Mouse (Mus musculus) neural tube, embryonic 13.5 days (tissue): ENCODE results near the gene Mul1. TPM values are rescaled to one million over a fixed set of nuclear protein-coding genes. Genes with fewer than 3 reads are reported as not detected.
"Not testable (repeated sequence)": the region's sequence is repeated elsewhere in the genome, so short reads cannot be mapped to it uniquely, and the experiment has no call there.

Source experiments
- ATAC-seq: fragments of 200-750 bp; cut with Nextera tagmentation; 2 replicates; pipeline ENCODE4 v1.8.0; 2017; ENCODE audit warnings: low read depth, mild to moderate bottlenecking, moderate TSS enrichment, moderate library complexity
- H3K27ac ChIP-seq: fragments of 300-500 bp; sonication (generic); replicated peaks from 2 replicates; pipeline ENCODE4 v1.5.1; 2015; ENCODE audit warnings: moderate library complexity, mild to moderate bottlenecking, inconsistent platforms
- H3K27me3 ChIP-seq: fragments of 300-500 bp; sonication (generic); 2 replicates; pipeline ENCODE4 v1.6.1; 2015; ENCODE audit warnings: mild to moderate bottlenecking, inconsistent platforms
- H3K36me3 ChIP-seq: fragments of 300-500 bp; sonication (generic); 2 replicates; pipeline ENCODE4 v1.6.1; 2015; ENCODE audit warnings: mild to moderate bottlenecking, inconsistent platforms
- H3K4me1 ChIP-seq: fragments of 300-500 bp; sonication (generic); replicated peaks from 2 replicates; pipeline ENCODE4 v1.6.1; 2015; ENCODE audit warnings: inconsistent platforms
- H3K4me2 ChIP-seq: fragments of 300-500 bp; sonication (generic); 2 replicates; pipeline ENCODE4 v1.6.1; 2015; ENCODE audit warnings: inconsistent platforms, mild to moderate bottlenecking, moderate library complexity
- H3K4me3 ChIP-seq: fragments of 300-500 bp; sonication (generic); 2 replicates; pipeline ENCODE4 v1.5.1; 2015; ENCODE audit warnings: mild to moderate bottlenecking, inconsistent platforms
- H3K9ac ChIP-seq: fragments of 300-500 bp; sonication (generic); 2 replicates; pipeline ENCODE4 v1.6.1; 2015; ENCODE audit warnings: moderate library complexity, mild to moderate bottlenecking, inconsistent platforms
- H3K9me3 ChIP-seq: fragments of 300-500 bp; sonication (generic); 2 replicates; pipeline ENCODE4 v1.6.1; 2016; ENCODE audit warnings: inconsistent platforms
- WGBS: fragments of 180-500 bp; shearing (Covaris S2); methylation state at CpG from one replicate; pipeline ENCODE4 v1.1.7; 2015; 5-methylcytosine and 5-hydroxymethylcytosine counted together
- polyA plus RNA-seq: library from polyadenylated mRNA; unstranded; fragments of >200 nt; fragmentation: Nextera tagmentation; extraction: Ambion mirVana; gene quantifications from 2 replicates; pipeline ENCODE4 v1.2.1, GENCODE M21; 2015

Gene Mul1
- polyA plus RNA-seq, 1 experiment from 2014 or later = 19.8 TPM

DNA sequence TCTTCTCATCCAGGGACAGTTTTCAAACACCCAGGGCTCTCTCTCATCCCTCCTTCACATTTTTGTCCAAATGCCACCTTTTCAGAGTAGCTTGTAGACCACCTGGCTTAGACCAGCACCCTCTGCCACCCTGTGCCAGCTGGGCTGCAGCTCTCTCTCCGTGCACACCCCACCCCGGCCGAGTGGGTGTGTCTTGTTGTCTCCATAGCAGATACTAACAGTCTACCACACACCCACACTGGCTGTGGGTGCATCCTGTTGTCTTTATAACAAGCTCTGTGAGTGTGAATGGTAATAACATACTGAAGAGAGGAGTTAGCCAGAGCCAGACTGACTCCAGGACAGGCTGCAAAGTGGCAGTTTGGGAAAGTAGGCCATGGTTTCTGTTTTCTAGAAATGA is 18.5 kb upstream of the Mul1 start:
- 81% methylated on average over 3 of the region's 3 CpGs for WGBS

GRCm38 (mm10) chr4:138416414-138416813 is 18.1 kb upstream of the Mul1 start:
- 54% methylated on average over 5 of the region's 5 CpGs for WGBS
- Histone ChIP-seq H3K4me3 (no peak overlapping the region), H3K4me1 (peaks cover 8% of the 10 kb centered on the region; the same call in 1 of the 2 replicates), H3K27ac (no peak overlapping the region), H3K36me3 (no peaks in the 10 kb centered on the region), H3K9me3 (no peaks in the 10 kb centered on the region), H3K27me3 (peaks cover 40% of the 10 kb centered on the region; the same call in 1 of the 2 replicates), H3K4me2 (no peak overlapping the region), H3K9ac (no peak overlapping the region)
- ATAC-seq = no peak

More for the DNA sequence above, 18.5 kb upstream of the Mul1 start:
- H3K9ac ChIP-seq = no peak overlapping the region
- H3K4me3 ChIP-seq = no peak overlapping the region
- H3K4me1 ChIP-seq = peaks cover 8% of the 10 kb centered on the region; the same call in 1 of the 2 replicates
- peaks cover 42% of the 10 kb centered on the region; the same call in 1 of the 2 replicates for H3K27me3 ChIP-seq
- no peaks in the 10 kb centered on the region for H3K9me3 ChIP-seq
- H3K27ac ChIP-seq = no peak overlapping the region
- no peak for ATAC-seq
- no peak overlapping the region for H3K4me2 ChIP-seq
- no peaks in the 10 kb centered on the region for H3K36me3 ChIP-seq

- WGBS = 85% methylated on average over 4 of the region's 4 CpGs
- H3K9ac ChIP-seq = no peak overlapping the region
- H3K36me3 ChIP-seq = no peaks in the 10 kb centered on the region
- H3K4me1 ChIP-seq = peaks cover 8% of the 10 kb centered on the region; the same call in 1 of the 2 replicates
- H3K4me3 ChIP-seq = no peak overlapping the region
- H3K4me2 ChIP-seq = no peak overlapping the region
- no peak overlapping the region for H3K27ac ChIP-seq
- H3K9me3 ChIP-seq = no peaks in the 10 kb centered on the region
- no peak for ATAC-seq
- H3K27me3 ChIP-seq = peaks cover 26% of the 10 kb centered on the region; the same call in 1 of the 2 replicates
These were observed 16.6 kb upstream of the Mul1 start for GRCm38 (mm10) chr4:138417882-138418281.

DNA sequence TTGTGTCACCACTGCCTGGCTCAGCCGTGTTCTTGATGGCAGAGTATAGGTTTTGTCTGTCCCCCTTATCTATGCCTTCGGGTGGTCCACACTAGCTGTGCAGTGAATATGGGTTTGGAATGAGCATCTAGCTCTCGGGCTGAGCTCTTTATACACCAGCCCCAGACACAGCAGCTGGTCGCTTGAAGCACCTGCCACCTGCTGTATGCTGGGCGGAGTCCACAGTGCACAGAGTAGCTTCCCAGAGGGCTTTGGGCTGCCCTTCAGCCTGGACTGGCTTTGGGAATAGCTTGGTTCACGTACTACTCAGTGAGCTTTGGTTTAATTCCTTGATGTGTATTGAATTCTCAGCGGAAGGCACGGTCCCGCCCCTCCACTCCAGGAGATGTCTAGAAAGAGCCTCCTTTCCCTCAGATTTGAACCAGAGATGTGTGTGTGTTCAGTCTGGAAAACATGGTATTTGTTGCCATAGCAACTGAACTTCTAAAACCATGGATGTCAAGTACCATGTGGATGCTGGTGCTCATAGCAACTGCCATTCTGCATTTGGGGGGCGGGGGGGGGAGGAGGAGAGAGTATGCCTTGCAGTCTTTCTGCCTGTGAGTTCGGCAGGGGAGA is 16.0 kb upstream of the Mul1 start:
- H3K4me1 ChIP-seq = peaks cover 8% of the 10 kb centered on the region; the same call in 1 of the 2 replicates
- 64% methylated on average over 11 of the region's 11 CpGs for WGBS
- H3K36me3 ChIP-seq = no peaks in the 10 kb centered on the region
- no peaks in the 10 kb centered on the region for H3K9me3 ChIP-seq
- ATAC-seq = no peak
- no peak overlapping the region for H3K9ac ChIP-seq
- no peak overlapping the region for H3K27ac ChIP-seq
- no peak overlapping the region for H3K4me2 ChIP-seq
- no peak overlapping the region for H3K4me3 ChIP-seq
- H3K27me3 ChIP-seq = peaks cover 21% of the 10 kb centered on the region; the same call in 1 of the 2 replicates

GRCm38 (mm10) chr4:138425028-138425427 is 9.4 kb upstream of the Mul1 start:
- no peak for ATAC-seq
- WGBS = 82% methylated on average over 6 of the region's 6 CpGs
- no peaks in the 10 kb centered on the region for H3K9me3 ChIP-seq
- H3K4me3 ChIP-seq = no peak overlapping the region
- H3K9ac ChIP-seq = no peak overlapping the region
- H3K27me3 ChIP-seq = 0 out of 2 replicates have a peak, but pooled peaks cover 2% of the 10 kb centered on the region
- no peaks in the 10 kb centered on the region for H3K4me1 ChIP-seq
- no peak overlapping the region for H3K4me2 ChIP-seq
- H3K27ac ChIP-seq = no peak overlapping the region
- H3K36me3 ChIP-seq = no peaks in the 10 kb centered on the region

DNA sequence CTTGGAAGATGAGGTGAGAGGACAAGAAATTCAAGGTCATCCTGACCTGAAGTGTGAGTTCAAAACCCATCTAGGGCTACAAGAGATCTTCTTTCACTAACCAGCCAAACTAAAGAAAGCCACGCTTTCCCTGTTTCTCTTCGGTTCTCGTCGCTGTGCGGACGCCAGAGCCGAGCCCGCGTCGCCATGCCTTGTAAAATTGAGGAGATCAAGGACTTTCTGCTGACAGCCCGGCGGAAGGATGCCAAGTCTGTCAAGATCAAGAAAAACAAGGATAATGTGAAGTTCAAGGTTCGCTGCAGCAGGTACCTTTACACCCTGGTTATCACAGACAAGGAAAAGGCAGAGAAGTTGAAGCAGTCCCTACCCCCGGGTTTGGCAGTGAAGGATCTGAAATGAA is 8.9 kb upstream of the Mul1 start:
- not testable (repeated sequence) for H3K27ac ChIP-seq, H3K4me1 ChIP-seq, H3K4me3 ChIP-seq, H3K9ac ChIP-seq, H3K27me3 ChIP-seq, H3K9me3 ChIP-seq, H3K4me2 ChIP-seq, ATAC-seq, H3K36me3 ChIP-seq
- WGBS = 93% methylated on average over 14 of the region's 14 CpGs

DNA sequence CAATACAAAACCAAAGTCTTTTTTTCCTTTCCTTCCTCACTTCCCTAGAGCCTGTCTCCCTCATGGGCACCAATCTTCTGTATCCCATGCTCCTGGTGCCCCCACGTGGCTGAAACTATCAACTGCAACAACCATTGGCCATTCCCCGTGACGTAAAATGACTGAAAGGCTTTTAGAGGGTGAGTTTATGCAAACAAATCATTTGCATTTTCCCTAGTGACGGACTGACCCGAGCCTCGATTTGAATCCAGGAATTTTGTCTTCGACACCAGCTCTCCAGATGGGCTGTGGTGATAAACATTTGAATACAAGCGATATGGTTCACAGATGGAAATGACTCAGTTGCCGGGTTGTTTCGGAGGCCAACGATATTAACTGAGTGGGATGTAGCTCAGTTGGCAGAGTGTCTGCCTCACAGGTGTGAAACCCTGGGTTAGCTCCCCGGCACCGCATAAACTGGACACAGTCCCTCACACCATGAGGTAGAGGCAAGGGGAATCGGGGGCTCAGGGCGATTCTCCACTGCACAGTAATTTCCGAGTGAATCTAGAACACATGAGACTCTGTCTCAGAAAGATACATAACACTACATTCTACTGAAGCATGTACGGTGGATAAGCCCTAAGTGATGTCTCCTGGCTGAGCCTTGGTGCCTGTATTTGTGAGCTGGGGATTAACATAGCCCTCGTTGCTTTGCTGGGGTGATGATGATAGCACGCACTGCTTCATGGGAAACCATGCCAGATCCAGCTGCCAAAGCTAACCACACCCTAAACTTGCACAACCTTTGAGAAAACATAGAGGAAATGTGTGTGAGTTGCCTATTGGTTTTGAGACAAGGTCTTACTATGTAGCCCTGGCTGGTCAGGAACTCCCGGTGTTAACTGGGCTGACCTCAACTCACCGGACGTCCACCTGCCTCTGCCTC is 7.4 kb upstream of the Mul1 start:
- H3K4me2 ChIP-seq = peak overlapping the region; percentile 24; the same call in 1 of the 2 replicates
- no peaks in the 10 kb centered on the region for H3K4me1 ChIP-seq
- ATAC-seq = no peak
- H3K9me3 ChIP-seq = no peaks in the 10 kb centered on the region
- H3K36me3 ChIP-seq = no peaks in the 10 kb centered on the region
- 42% methylated on average over 22 of the region's 22 CpGs for WGBS
- peaks cover 3% of the 10 kb centered on the region; the same call in 1 of the 2 replicates for H3K27me3 ChIP-seq
- H3K9ac ChIP-seq = no peak overlapping the region
- no peak overlapping the region for H3K27ac ChIP-seq
- no peak overlapping the region for H3K4me3 ChIP-seq

DNA sequence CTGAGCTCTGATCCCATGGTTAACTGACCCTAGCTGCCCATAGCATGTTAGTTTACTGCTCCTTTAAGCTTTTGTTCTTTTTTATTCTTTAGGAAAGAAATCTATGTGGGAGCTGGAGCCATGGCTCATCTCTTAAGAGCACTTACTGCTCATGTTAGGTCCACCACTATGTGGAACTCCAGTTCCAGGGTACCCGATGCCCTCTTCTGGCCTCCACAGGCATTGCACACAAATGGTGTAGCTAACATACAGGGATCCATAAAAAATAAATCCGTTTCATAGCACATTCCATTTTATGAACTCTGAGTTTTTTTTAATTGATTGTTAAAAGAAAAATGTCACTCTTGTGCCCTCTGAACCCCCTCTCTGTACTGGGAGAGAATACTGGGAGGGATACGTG is 4.7 kb upstream of the Mul1 start:
- Histone ChIP-seq H3K27me3 (peaks cover 12% of the 10 kb centered on the region; the same call in 1 of the 2 replicates), H3K4me1 (peaks cover 6% of the 10 kb centered on the region; the same call in 1 of the 2 replicates), H3K4me3 (no peak overlapping the region), H3K36me3 (no peaks in the 10 kb centered on the region), H3K27ac (no peak overlapping the region), H3K9me3 (no peaks in the 10 kb centered on the region), H3K4me2 (no peak overlapping the region), H3K9ac (no peak overlapping the region)
- 45% methylated on average over 3 of the region's 3 CpGs for WGBS
- no peak for ATAC-seq

GRCm38 (mm10) chr4:138431340-138431739 is 3.1 kb upstream of the Mul1 start:
- Histone ChIP-seq H3K4me2 (no peak overlapping the region), H3K27me3 (peaks cover 12% of the 10 kb centered on the region; the same call in 1 of the 2 replicates), H3K9me3 (no peaks in the 10 kb centered on the region), H3K4me1 (peaks cover 20% of the 10 kb centered on the region), H3K27ac (no peak overlapping the region), H3K9ac (no peak overlapping the region), H3K4me3 (no peak overlapping the region), H3K36me3 (peaks cover 2% of the 10 kb centered on the region; the same call in 1 of the 2 replicates)
- WGBS = 57% methylated on average over 8 of the region's 8 CpGs
- ATAC-seq = no peak

GRCm38 (mm10) chr4:138440062-138440461 is 5.6 kb downstream of the Mul1 start:
- peaks cover 11% of the 10 kb centered on the region for H3K4me1 ChIP-seq
- H3K9ac ChIP-seq = no peak overlapping the region
- H3K4me3 ChIP-seq = no peak overlapping the region
- no peak overlapping the region for H3K4me2 ChIP-seq
- H3K27ac ChIP-seq = no peak overlapping the region
- no peak for ATAC-seq
- H3K9me3 ChIP-seq = no peaks in the 10 kb centered on the region
- no peaks in the 10 kb centered on the region for H3K27me3 ChIP-seq
- H3K36me3 ChIP-seq = peaks cover 68% of the 10 kb centered on the region
- WGBS = 73% methylated on average over 3 of the region's 3 CpGs

- Histone ChIP-seq H3K9ac (no peak overlapping the region), H3K4me1 (peaks cover 27% of the 10 kb centered on the region), H3K27ac (no peak overlapping the region), H3K4me2 (no peak overlapping the region), H3K9me3 (no peaks in the 10 kb centered on the region), H3K4me3 (no peak overlapping the region), H3K36me3 (peaks cover 30% of the 10 kb centered on the region), H3K27me3 (no peaks in the 10 kb centered on the region)
- no peak for ATAC-seq
- 7% methylated on average over 5 of the region's 5 CpGs for WGBS
These were observed 10.5 kb downstream of the Mul1 start for GRCm38 (mm10) chr4:138444941-138445340.

DNA sequence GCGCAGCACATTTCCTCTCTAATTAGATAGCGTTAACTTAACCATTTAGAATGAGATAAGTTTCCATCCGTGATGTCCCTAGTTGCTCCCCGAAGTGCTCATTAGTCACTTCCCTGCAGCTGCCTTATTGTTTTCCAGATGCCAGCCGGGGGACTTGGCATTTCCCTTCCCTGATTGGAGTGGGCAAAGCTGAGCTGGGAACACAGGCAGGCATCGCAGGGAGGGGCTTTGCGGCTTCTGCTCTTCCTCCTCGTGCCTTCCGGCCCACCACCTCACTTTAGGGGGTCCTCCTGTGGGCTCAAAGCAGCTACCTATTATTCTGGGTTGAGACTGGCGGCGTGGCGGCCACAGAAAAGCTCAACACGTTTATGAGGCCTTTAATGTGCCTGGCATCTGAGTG is 12.5 kb downstream of the Mul1 start:
- H3K9ac ChIP-seq = peak overlapping the region; percentile 51
- no peaks in the 10 kb centered on the region for H3K9me3 ChIP-seq
- ATAC-seq = peak; percentile 70
- H3K4me3 ChIP-seq = no peak overlapping the region
- H3K36me3 ChIP-seq = peaks cover 10% of the 10 kb centered on the region; the same call in 1 of the 2 replicates
- H3K4me1 ChIP-seq = peaks cover 27% of the 10 kb centered on the region
- H3K27me3 ChIP-seq = no peaks in the 10 kb centered on the region
- H3K4me2 ChIP-seq = peak overlapping the region; percentile 20; the same call in 1 of the 2 replicates
- WGBS = 15% methylated on average over 13 of the region's 13 CpGs
- H3K27ac ChIP-seq = peak overlapping the region; percentile 88
